Mouse (Mus musculus) hindbrain, embryonic 11.5 days (tissue): ENCODE measurements at regions not wholly inside any gene's neighbourhood (a gene's known extent, or its start where the extent isn't known, plus 50 kb on each side); places are given as distances from the start of the nearest gene placed in this dataset.

Experiments used
- ATAC-seq: fragments of 200-750 bp; cut with Nextera tagmentation; 2 replicates; pipeline ENCODE4 v1.8.0; 2017; ENCODE audit warnings: mild to moderate bottlenecking, moderate TSS enrichment, moderate library complexity; ENCODE audit not compliant: low FRiP score
- DNase-seq: peaks from one replicate; pipeline ENCODE4 v3.0.0-alpha.2; 2015; ENCODE audit warnings: low spot score
- H3K27ac ChIP-seq: fragments of 300-500 bp; sonication (generic); 2 replicates; pipeline ENCODE4 v1.5.1; 2014; ENCODE audit warnings: mild to moderate bottlenecking, low read depth, low read length
- H3K27me3 ChIP-seq: fragments of 300-500 bp; sonication (generic); 2 replicates; pipeline ENCODE4 v1.6.1; 2014; ENCODE audit warnings: mild to moderate bottlenecking, low read length, moderate library complexity, mixed read lengths; ENCODE audit not compliant: control insufficient read depth, insufficient read depth
- H3K36me3 ChIP-seq: fragments of 300-500 bp; sonication (generic); 2 replicates; pipeline ENCODE4 v1.6.1; 2014; ENCODE audit warnings: mild to moderate bottlenecking, low read length, moderate library complexity, mixed read lengths; ENCODE audit not compliant: control insufficient read depth, insufficient read depth
- H3K4me1 ChIP-seq: fragments of 300-500 bp; sonication (generic); replicated peaks from 2 replicates; pipeline ENCODE4 v1.6.1; 2014; ENCODE audit warnings: low read length, mixed read lengths; ENCODE audit not compliant: control insufficient read depth, insufficient read depth
- H3K4me2 ChIP-seq: fragments of 300-500 bp; sonication (generic); replicated peaks from 2 replicates; pipeline ENCODE4 v1.6.1; 2014; ENCODE audit warnings: mild to moderate bottlenecking, low read depth, low read length
- H3K4me3 ChIP-seq: fragments of 300-500 bp; sonication (generic); 2 replicates; pipeline ENCODE4 v1.5.1; 2014; ENCODE audit warnings: low read depth, low read length
- H3K9ac ChIP-seq: fragments of 300-500 bp; sonication (generic); 2 replicates; pipeline ENCODE4 v1.6.1; 2014; ENCODE audit warnings: low read depth, low read length
- H3K9me3 ChIP-seq: fragments of 300-500 bp; sonication (generic); 2 replicates; pipeline ENCODE4 v1.6.1; 2016; ENCODE audit warnings: low read length; ENCODE audit not compliant: control insufficient read depth
- WGBS: fragments of 180-500 bp; shearing (Covaris S2); extraction: QIAGEN DNeasy Blood & Tissue Kit; methylation state at CpG from one replicate; pipeline ENCODE4 v1.1.7; 2014; 5-methylcytosine and 5-hydroxymethylcytosine counted together

DNA sequence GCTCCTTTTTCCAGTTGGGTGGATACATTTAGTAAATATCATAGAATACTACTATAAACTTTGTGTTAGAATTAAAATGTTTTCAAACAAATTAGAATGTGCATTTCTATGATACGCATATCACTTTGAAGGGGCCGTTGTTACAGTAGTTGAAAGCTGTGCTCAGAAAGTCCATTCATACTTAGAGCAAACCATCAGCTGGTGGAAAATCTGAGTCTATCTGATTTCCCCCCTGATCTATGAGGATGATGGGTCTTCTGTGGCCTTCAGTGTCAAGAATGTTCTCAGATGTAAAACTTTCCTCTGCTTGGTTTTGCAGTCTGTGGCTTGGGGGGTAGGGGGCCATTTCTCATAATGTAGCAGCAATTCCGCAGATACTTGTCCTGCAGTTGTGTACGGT lies 69.3 kb upstream of the Ednrb start:
- no peak for DNase-seq
- H3K4me3 ChIP-seq: no peak overlapping the region
- ATAC-seq: no peak

GRCm38 (mm10) chr14:103911707-103912106 lies 67.5 kb upstream of the Ednrb start:
- H3K27me3 ChIP-seq: no peaks in the 10 kb centered on the region

More for the DNA sequence above, 69.3 kb upstream of the Ednrb start:
- Histone ChIP-seq H3K9ac (no peak overlapping the region), H3K27ac (no peak overlapping the region), H3K27me3 (no peaks in the 10 kb centered on the region), H3K4me2 (no peak overlapping the region), H3K9me3 (no peaks in the 10 kb centered on the region), H3K36me3 (no peaks in the 10 kb centered on the region), H3K4me1 (no peaks in the 10 kb centered on the region)
- WGBS: 93% methylated on average over 4 of the region's 4 CpGs

DNA sequence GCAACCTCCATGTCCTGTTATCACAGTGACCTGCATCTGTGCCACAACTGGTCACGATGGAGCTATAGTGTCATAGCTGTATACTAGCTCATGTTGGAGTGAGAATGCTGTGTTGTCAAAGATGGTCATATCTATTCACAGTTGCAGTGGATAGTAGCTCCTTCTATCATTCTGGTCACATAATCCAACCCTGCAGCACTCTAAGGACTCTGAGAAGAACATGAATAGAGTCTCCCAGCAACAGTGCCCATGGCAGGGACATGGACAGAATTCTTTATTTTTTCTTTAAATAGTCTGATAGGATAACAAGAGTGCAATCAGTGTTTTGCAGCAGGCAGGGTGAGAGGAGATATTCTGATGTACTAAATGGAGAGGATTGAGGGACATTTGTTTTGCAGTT lies 67.1 kb upstream of the Ednrb start:
- ATAC-seq (no peak), DNase-seq (no peak)
- H3K36me3 ChIP-seq: no peaks in the 10 kb centered on the region
- no peak overlapping the region for H3K4me2 ChIP-seq
- H3K27me3 ChIP-seq: no peaks in the 10 kb centered on the region
- no peaks in the 10 kb centered on the region for H3K9me3 ChIP-seq
- no peak overlapping the region for H3K4me3 ChIP-seq
- H3K4me1 ChIP-seq: no peaks in the 10 kb centered on the region
- 88% methylated on average over 1 of the region's 1 CpGs for WGBS
- H3K9ac ChIP-seq: no peak overlapping the region
- no peak overlapping the region for H3K27ac ChIP-seq

More at GRCm38 (mm10) chr14:103911707-103912106, 67.5 kb upstream of the Ednrb start:
- H3K4me1 ChIP-seq: no peaks in the 10 kb centered on the region
- H3K36me3 ChIP-seq: no peaks in the 10 kb centered on the region
- ATAC-seq (no peak), DNase-seq (no peak)
- H3K27ac ChIP-seq: no peak overlapping the region
- H3K9me3 ChIP-seq: no peaks in the 10 kb centered on the region
- WGBS: 81% methylated on average over 4 of the region's 4 CpGs
- no peak overlapping the region for H3K9ac ChIP-seq
- H3K4me3 ChIP-seq: no peak overlapping the region
- H3K4me2 ChIP-seq: no peak overlapping the region

GRCm38 (mm10) chr14:103906417-103907070 lies 62.3 kb upstream of the Ednrb start:
- no peak overlapping the region for H3K27ac ChIP-seq
- no peaks in the 10 kb centered on the region for H3K4me1 ChIP-seq
- H3K4me3 ChIP-seq: no peak overlapping the region
- ATAC-seq: no peak
- no peak overlapping the region for H3K4me2 ChIP-seq
- DNase-seq: no peak
- no peaks in the 10 kb centered on the region for H3K36me3 ChIP-seq
- WGBS: 24% methylated on average over 2 of the region's 2 CpGs
- no peaks in the 10 kb centered on the region for H3K9me3 ChIP-seq
- H3K9ac ChIP-seq: no peak overlapping the region
- H3K27me3 ChIP-seq: no peaks in the 10 kb centered on the region

DNA sequence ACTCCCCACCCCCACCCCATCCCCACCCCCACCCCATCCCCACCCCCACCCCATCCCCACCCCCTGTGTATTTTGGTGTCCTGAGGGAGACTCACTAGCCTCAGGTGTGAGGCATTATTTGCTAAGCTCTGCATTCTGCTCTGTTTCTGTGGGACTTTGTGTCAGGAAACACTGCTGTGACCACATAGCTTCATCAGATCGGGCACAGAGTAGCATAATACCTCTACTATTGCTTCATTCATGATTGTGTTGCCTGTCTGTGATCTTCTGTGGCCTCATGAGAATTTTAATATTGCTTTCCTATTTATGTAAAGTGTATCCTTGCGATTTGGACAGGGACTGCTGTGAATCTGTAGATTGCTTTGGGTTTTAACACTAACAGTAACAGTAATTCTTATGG lies 56.6 kb upstream of the Ednrb start:
- no peaks in the 10 kb centered on the region for H3K4me1 ChIP-seq
- no peak overlapping the region for H3K27ac ChIP-seq
- 72% methylated on average over 2 of the region's 2 CpGs for WGBS
- no peak overlapping the region for H3K4me3 ChIP-seq
- H3K9ac ChIP-seq: no peak overlapping the region
- ATAC-seq: no peak
- H3K4me2 ChIP-seq: no peak overlapping the region
- H3K27me3 ChIP-seq: no peaks in the 10 kb centered on the region
- no peaks in the 10 kb centered on the region for H3K9me3 ChIP-seq
- H3K36me3 ChIP-seq: no peaks in the 10 kb centered on the region
- DNase-seq: no peak

DNA sequence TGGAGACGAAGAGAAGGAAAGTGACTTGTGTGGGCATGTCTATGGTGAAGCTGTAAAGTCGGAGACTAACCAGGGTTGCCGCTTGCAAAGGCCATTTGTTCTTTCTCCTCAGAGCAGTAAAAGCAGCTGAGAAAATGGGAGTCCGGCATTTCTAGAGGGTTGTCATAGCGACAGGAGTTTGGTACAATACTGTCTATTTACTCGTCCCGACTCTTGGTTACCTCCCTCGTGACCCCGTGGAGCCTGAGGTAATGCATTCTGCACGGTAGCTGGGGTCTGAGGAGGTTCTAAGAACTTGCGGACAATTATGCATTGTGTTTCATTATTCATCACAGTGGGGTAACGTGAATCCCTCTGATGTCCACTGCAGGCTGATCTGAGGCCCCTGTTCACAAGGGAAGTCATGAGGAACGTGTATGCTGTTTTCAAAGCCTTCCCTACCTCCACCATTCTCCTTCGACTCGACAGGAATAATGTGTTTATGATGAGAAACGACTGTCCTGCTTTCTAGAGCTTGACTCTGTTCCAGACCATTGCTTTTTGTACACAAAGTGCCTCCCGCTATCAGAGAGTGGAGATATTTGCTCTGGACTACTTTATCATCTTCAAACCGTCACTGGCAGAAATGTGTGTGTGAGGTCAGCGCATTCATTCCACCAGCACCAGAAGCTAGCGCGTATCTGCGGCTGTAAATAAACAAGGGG lies 55.1 kb upstream of the Ednrb start:
- 8% methylated on average over 22 of the region's 22 CpGs for WGBS
- H3K36me3 ChIP-seq: no peaks in the 10 kb centered on the region
- H3K4me2 ChIP-seq: peak overlapping the region; percentile 20
- H3K27ac ChIP-seq: peak overlapping the region; percentile 76
- no peaks in the 10 kb centered on the region for H3K4me1 ChIP-seq
- no peaks in the 10 kb centered on the region for H3K27me3 ChIP-seq
- H3K9ac ChIP-seq: peak overlapping the region; percentile 34; the same call in 1 of the 2 replicates
- H3K9me3 ChIP-seq: no peaks in the 10 kb centered on the region
- DNase-seq: peak; percentile 87
- H3K4me3 ChIP-seq: peak overlapping the region; percentile 26
- peak; percentile 98 for ATAC-seq

- H3K4me3 ChIP-seq: peak overlapping the region; percentile 26
- H3K4me1 ChIP-seq: no peaks in the 10 kb centered on the region
- peak overlapping the region; percentile 76 for H3K27ac ChIP-seq
- 9% methylated on average over 9 of the region's 9 CpGs for WGBS
- peak overlapping the region; percentile 20 for H3K4me2 ChIP-seq
- DNase-seq (peak; percentile 70), ATAC-seq (peak; percentile 87)
- no peaks in the 10 kb centered on the region for H3K36me3 ChIP-seq
- no peaks in the 10 kb centered on the region for H3K9me3 ChIP-seq
- H3K9ac ChIP-seq: peak overlapping the region; percentile 34; the same call in 1 of the 2 replicates
- no peaks in the 10 kb centered on the region for H3K27me3 ChIP-seq
These were observed 54.5 kb upstream of the Ednrb start for GRCm38 (mm10) chr14:103898689-103899088.

GRCm38 (mm10) chr14:103895261-103895660 lies 51.1 kb upstream of the Ednrb start:
- no peak overlapping the region for H3K4me3 ChIP-seq
- H3K4me2 ChIP-seq: no peak overlapping the region
- H3K9me3 ChIP-seq: no peaks in the 10 kb centered on the region
- H3K27ac ChIP-seq: no peak overlapping the region
- H3K27me3 ChIP-seq: no peaks in the 10 kb centered on the region
- WGBS: 95% methylated on average over 7 of the region's 7 CpGs
- no peaks in the 10 kb centered on the region for H3K4me1 ChIP-seq
- no peak for ATAC-seq
- no peak overlapping the region for H3K9ac ChIP-seq
- H3K36me3 ChIP-seq: no peaks in the 10 kb centered on the region
- no peak for DNase-seq
